Mouse (Mus musculus) thymus, postnatal 14 days (tissue): Measurements from ENCODE around the gene Zfp189.

Experiments used
- DNase-seq: peaks from one replicate; pipeline ENCODE4 v3.0.0; 2021

Zfp189 gene

GRCm38 (mm10) chr4:49539665-49540064 lies 18.7 kb downstream of the Zfp189 start:
- no peak for DNase-seq

- DNase-seq, result no peak
Measured at GRCm38 (mm10) chr4:49540966-49541365, 20.0 kb downstream of the Zfp189 start.

GRCm38 (mm10) chr4:49546026-49546425 lies 25.1 kb downstream of the Zfp189 start:
- no peak for DNase-seq

GRCm38 (mm10) chr4:49546873-49547543 lies 26.0 kb downstream of the Zfp189 start:
- DNase-seq, result no peak

GRCm38 (mm10) chr4:49547544-49548219 lies 26.7 kb downstream of the Zfp189 start:
- no peak for DNase-seq

- DNase-seq, result no peak
Measured at GRCm38 (mm10) chr4:49549383-49549782, 28.4 kb downstream of the Zfp189 start, which contains the start of gene Aldob. Gene Aldob (minus strand): TSS chr4:49549546.

GRCm38 (mm10) chr4:49553380-49553779 lies 32.4 kb downstream of the Zfp189 start:
- no peak for DNase-seq

- no peak for DNase-seq
Measured at GRCm38 (mm10) chr4:49557375-49557774, 36.4 kb downstream of the Zfp189 start.

- DNase-seq, result no peak
Measured at GRCm38 (mm10) chr4:49558181-49558580, 37.2 kb downstream of the Zfp189 start.

GRCm38 (mm10) chr4:49559915-49560772 lies 39.2 kb downstream of the Zfp189 start:
- DNase-seq, result no peak

GRCm38 (mm10) chr4:49567613-49568012 lies 46.6 kb downstream of the Zfp189 start:
- peak; percentile 52 for DNase-seq

- DNase-seq, result no peak
Measured at GRCm38 (mm10) chr4:49572194-49572593, 51.2 kb downstream of the Zfp189 start.
